Mouse (Mus musculus) E14TG2a.4 (cell line): Measurements from ENCODE around the gene Ces2h.

ENCODE experiments used
- H3K27me3 ChIP-seq: 2 replicates; pipeline ENCODE4 v1.6.1; 2014; ENCODE audit warnings: low read length, control low read depth; ENCODE audit not compliant: insufficient read depth
- H3K36me3 ChIP-seq: 2 replicates; pipeline ENCODE4 v1.6.1; 2014; ENCODE audit warnings: low read length, control low read depth; ENCODE audit not compliant: insufficient read depth
- H3K4me1 ChIP-seq: replicated peaks from 2 replicates; pipeline ENCODE4 v1.6.1; 2014; ENCODE audit warnings: low read depth, low read length, control low read depth
- H3K4me3 ChIP-seq: replicated peaks from 2 replicates; pipeline ENCODE4 v1.5.1; 2014; ENCODE audit warnings: mild to moderate bottlenecking, low read length
- H3K9me3 ChIP-seq: 2 replicates; pipeline ENCODE4 v1.6.1; 2014; ENCODE audit warnings: low read length, control low read depth
- CTCF ChIP-seq: conservative IDR thresholded peaks from 2 replicates; pipeline ENCODE4 v1.5.1; 2014; ENCODE audit warnings: low read length
- NANOG ChIP-seq: IDR thresholded peaks from 2 replicates; pipeline ENCODE4 v1.6.1; 2014; ENCODE audit warnings: borderline replicate concordance, low read length, mixed read lengths
- POU5F1 ChIP-seq: IDR thresholded peaks from 2 replicates; pipeline ENCODE4 v1.6.1; 2014; ENCODE audit warnings: low read length, borderline replicate concordance

Gene Ces2h

DNA sequence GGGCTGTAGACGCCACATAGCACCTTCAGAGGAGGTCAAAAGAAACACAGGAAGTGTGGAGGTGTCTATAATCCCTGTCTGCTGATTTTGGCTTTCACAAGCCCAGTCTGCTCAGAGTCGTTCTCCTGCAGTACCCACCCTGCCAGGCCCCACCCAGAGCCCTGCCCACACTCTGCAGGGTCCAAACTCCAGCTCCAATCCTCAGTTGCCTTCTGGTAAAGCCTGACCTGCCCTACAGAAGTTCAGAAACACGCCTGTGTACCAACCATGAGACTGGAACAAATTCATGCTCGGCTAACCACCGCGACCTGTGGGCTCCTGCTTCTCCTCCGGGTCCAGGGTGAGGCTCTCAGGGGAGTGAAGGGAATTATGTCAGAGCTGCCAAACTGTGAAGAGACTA lies at the start of gene Ces2h:
Ces2h (plus strand) TSS at position 268 of the 400 bp plus-strand sequence.
- no peak for TF ChIP-seq NANOG
- TF ChIP-seq CTCF: no peak
- TF ChIP-seq POU5F1: no peak
- no peaks in the 10 kb centered on the region for H3K27me3 ChIP-seq
- peaks cover 57% of the 10 kb centered on the region for H3K9me3 ChIP-seq
- no peak within 1 kb of the TSS for H3K4me3 ChIP-seq
- H3K36me3 ChIP-seq: no peaks in the 10 kb centered on the region
- no peaks in the 10 kb centered on the region for H3K4me1 ChIP-seq

- H3K9me3 ChIP-seq: no peaks in the 10 kb centered on the region
- no peak within 1 kb of the TSS for H3K4me3 ChIP-seq
- H3K36me3 ChIP-seq: no peaks in the 10 kb centered on the region
- TF ChIP-seq NANOG (no peak), POU5F1 (no peak), CTCF (no peak)
- H3K27me3 ChIP-seq: no peaks in the 10 kb centered on the region
- H3K4me1 ChIP-seq: no peaks in the 10 kb centered on the region
Measured at GRCm38 (mm10) chr8:104961537-104961961, 39.1 kb upstream of the Ces2h start, which contains the start of gene Ces2g. Gene Ces2g, plus strand, starts transcription at chr8:104961718.

- Histone ChIP-seq H3K27me3 (no peaks in the 10 kb centered on the region), H3K36me3 (no peaks in the 10 kb centered on the region), H3K4me3 (no peak overlapping the region), H3K9me3 (no peaks in the 10 kb centered on the region), H3K4me1 (no peaks in the 10 kb centered on the region)
- TF ChIP-seq POU5F1 (no peak), NANOG (no peak), CTCF (no peak)
Measured at GRCm38 (mm10) chr8:104962229-104962901, 38.3 kb upstream of the Ces2h start.

GRCm38 (mm10) chr8:104963375-104963894 lies 37.2 kb upstream of the Ces2h start:
- no peak overlapping the region for H3K4me3 ChIP-seq
- no peaks in the 10 kb centered on the region for H3K4me1 ChIP-seq
- TF ChIP-seq NANOG: no peak
- TF ChIP-seq POU5F1: no peak
- TF ChIP-seq CTCF: no peak
- no peaks in the 10 kb centered on the region for H3K9me3 ChIP-seq
- H3K36me3 ChIP-seq: no peaks in the 10 kb centered on the region
- no peaks in the 10 kb centered on the region for H3K27me3 ChIP-seq

DNA sequence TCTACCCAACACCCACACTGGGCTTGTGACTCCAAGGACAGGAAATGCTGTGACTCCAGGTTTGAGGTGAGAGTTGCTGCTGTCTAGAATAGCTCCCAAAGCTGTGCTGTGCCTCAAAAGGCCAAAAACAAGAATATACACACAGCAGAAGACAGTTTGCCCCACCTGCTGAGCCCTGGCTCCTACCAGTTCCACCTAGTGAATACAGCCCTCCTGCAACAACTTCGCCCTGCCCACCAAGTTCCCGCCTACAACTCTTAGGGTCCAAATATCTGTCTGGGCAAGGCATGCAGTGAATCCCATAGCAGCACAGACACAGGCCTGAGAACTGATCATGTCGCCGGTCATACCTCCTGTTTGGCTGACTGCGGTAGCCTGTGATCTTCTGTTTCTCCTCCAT lies 16.5 kb upstream of the Ces2h start:
- Histone ChIP-seq H3K36me3 (no peaks in the 10 kb centered on the region), H3K4me3 (no peak overlapping the region), H3K27me3 (no peaks in the 10 kb centered on the region), H3K4me1 (no peaks in the 10 kb centered on the region; the same call in 1 of the 2 replicates), H3K9me3 (peaks cover 3% of the 10 kb centered on the region; the same call in 1 of the 2 replicates)
- no peak for TF ChIP-seq POU5F1
- no peak for TF ChIP-seq CTCF
- TF ChIP-seq NANOG: no peak

GRCm38 (mm10) chr8:104984942-104985341 lies 15.7 kb upstream of the Ces2h start:
- H3K9me3 ChIP-seq: peaks cover 3% of the 10 kb centered on the region; the same call in 1 of the 2 replicates
- H3K27me3 ChIP-seq: no peaks in the 10 kb centered on the region
- H3K4me3 ChIP-seq: no peak overlapping the region
- no peaks in the 10 kb centered on the region; the same call in 1 of the 2 replicates for H3K4me1 ChIP-seq
- H3K36me3 ChIP-seq: no peaks in the 10 kb centered on the region
- TF ChIP-seq NANOG (no peak), CTCF (no peak), POU5F1 (no peak)

DNA sequence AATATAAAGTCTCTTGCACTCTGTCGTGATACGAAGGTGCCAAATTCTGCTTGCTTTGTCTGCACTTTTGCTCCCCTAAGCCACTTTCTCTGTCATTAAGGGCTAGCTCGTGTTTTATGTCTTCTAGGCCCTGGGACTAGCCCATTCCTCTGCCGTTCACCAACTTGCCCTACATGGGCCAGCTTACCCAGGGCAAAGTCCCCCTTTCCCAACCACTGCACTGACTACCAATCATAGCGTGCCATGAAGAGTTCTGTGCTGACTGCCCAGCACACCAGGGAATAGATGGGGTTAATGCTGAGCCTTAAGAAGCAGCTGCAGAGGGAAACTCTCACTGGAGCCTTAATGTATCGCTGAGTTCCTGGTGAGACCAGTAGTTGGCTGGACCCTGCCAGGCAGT lies 2.5 kb upstream of the Ces2h start:
- peaks cover 57% of the 10 kb centered on the region for H3K9me3 ChIP-seq
- H3K27me3 ChIP-seq: no peaks in the 10 kb centered on the region
- H3K4me3 ChIP-seq: no peak overlapping the region
- H3K36me3 ChIP-seq: no peaks in the 10 kb centered on the region
- H3K4me1 ChIP-seq: no peaks in the 10 kb centered on the region
- TF ChIP-seq CTCF: no peak
- TF ChIP-seq POU5F1: no peak
- TF ChIP-seq NANOG: no peak

DNA sequence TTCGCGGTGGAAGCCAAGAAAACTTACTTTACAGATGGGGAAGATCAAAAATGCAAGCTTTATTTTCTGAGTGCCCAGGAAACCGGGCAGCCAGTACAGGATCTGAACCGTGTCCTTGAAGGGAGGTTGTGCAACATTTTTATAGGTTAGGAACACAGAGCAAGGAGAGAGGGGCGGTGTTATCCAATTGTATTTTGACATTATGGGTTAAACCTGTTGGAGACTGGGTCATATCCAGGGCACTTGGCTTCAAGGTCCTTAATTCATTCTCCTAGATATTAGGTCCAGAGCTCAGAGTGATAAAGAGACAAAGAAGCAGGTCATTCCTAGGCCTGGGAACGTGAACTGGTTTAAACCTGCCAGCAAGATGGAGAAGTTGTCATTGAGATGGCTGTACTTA lies 1.5 kb upstream of the Ces2h start:
- Histone ChIP-seq H3K36me3 (no peaks in the 10 kb centered on the region), H3K4me1 (no peaks in the 10 kb centered on the region), H3K27me3 (no peaks in the 10 kb centered on the region), H3K4me3 (no peak overlapping the region), H3K9me3 (peaks cover 60% of the 10 kb centered on the region)
- TF ChIP-seq NANOG (no peak), POU5F1 (no peak), CTCF (no peak)

GRCm38 (mm10) chr8:105010000-105010399 lies 9.3 kb downstream of the Ces2h start:
- no peaks in the 10 kb centered on the region for H3K4me1 ChIP-seq
- peaks cover 44% of the 10 kb centered on the region for H3K9me3 ChIP-seq
- no peaks in the 10 kb centered on the region for H3K36me3 ChIP-seq
- no peaks in the 10 kb centered on the region for H3K27me3 ChIP-seq
- H3K4me3 ChIP-seq: no peak overlapping the region
- TF ChIP-seq CTCF (no peak), NANOG (no peak), POU5F1 (no peak)
